Mouse (Mus musculus): ENCODE measurements around the gene H2-D1. TPM values are rescaled to one million over a fixed set of nuclear protein-coding genes. Genes with fewer than 3 reads are reported as not detected.

The H2-D1 gene
- total and polyA plus RNA-seq, 3 experiments, result 60.1 to 97.9 TPM; not detected in 1

GRCm38 (mm10) chr17:35243086-35243485 is 19.4 kb upstream of the H2-D1 start:
- TF ChIP-seq ZMIZ1 (IDR thresholded peaks at IDR 0.05; ENCODE audit: low read depth, low read length) (no peak), RAD21 (IDR thresholded peaks at IDR 0.05; ENCODE audit: low read depth, low read length) (no peak), CTCF (IDR thresholded peaks at IDR 0.05 in 2 of 3, conservative IDR thresholded peaks at IDR 0.05 in 1 of 3; ENCODE audit: control insufficient read depth in 1 of 3, insufficient read depth in 1 of 3, low read depth in 2 of 3, low read length in 3 of 3, poor library complexity in 1 of 3, severe bottlenecking in 1 of 3) (no peak), HCFC1 (IDR thresholded peaks at IDR 0.05; ENCODE audit: low read depth, low read length) (no peak), MAX (IDR thresholded peaks at IDR 0.05; ENCODE audit: low read length) (peak; percentile 7; the same call in 1 of the 2 replicates), USF2 (IDR thresholded peaks at IDR 0.05; ENCODE audit: borderline replicate concordance in 1 of 2, insufficient read depth in 1 of 2, low read depth in 1 of 2, low read length in 2 of 2) (no peak), CHD1 (IDR thresholded peaks at IDR 0.05; ENCODE audit: low read depth, low read length) (peak; percentile 96), TBP (IDR thresholded peaks at IDR 0.05; ENCODE audit: low read depth, low read length) (no peak), ZKSCAN1 (IDR thresholded peaks at IDR 0.05; ENCODE audit: low read depth, low read length) (no peak), NRF1 (IDR thresholded peaks at IDR 0.05; ENCODE audit: insufficient read depth, low read depth, low read length, poor library complexity, severe bottlenecking) (no peak), E2F4 (IDR thresholded peaks at IDR 0.05; ENCODE audit: borderline replicate concordance, low read depth, low read length) (no peak), RCOR1 (IDR thresholded peaks at IDR 0.05; ENCODE audit: low read depth, low read length) (no peak), NELFE (IDR thresholded peaks at IDR 0.05; ENCODE audit: low read depth, low read length) (no peak)
- peaks cover 57% of the 10 kb centered on the region for H3K79me2 ChIP-seq (ENCODE audit: control insufficient read depth, insufficient read depth, low read length, poor library complexity)
- peak; percentile 61 for DNase-seq (ENCODE audit: low read depth, low spot score)
- peak overlapping the region; percentile 94 for H3K27ac ChIP-seq (ENCODE audit: control insufficient read depth, low read depth, low read length)
- H3K27me3 ChIP-seq (ENCODE audit: control insufficient read depth in 1 of 2, insufficient read depth in 2 of 2, low read length in 2 of 2), result no peaks in the 10 kb centered on the region
- peaks cover 5 to 28% of the 10 kb centered on the region in 2 experiments; a peak in 3 of 4 replicates for H3K4me1 ChIP-seq (ENCODE audit: control insufficient read depth in 1 of 2, insufficient read depth in 2 of 2, low read length in 2 of 2)
- no peaks in the 10 kb centered on the region for H3K9me3 ChIP-seq (replicated peaks; ENCODE audit: insufficient read depth, low read length)
- peak overlapping the region; percentile 96 for H3K9ac ChIP-seq (ENCODE audit: control insufficient read depth, low read depth, low read length, poor library complexity, severe bottlenecking)
- H3K4me3 ChIP-seq (ENCODE audit: control insufficient read depth in 1 of 2, insufficient read depth in 1 of 2, low read depth in 2 of 2, low read length in 2 of 2), result peak overlapping the region; percentile 79 to 95
- H3K36me3 ChIP-seq (ENCODE audit: control insufficient read depth in 1 of 2, insufficient read depth in 2 of 2, low read length in 2 of 2), result peaks cover 31 to 33% of the 10 kb centered on the region in 2 experiments

- TF ChIP-seq RCOR1 (IDR thresholded peaks at IDR 0.05; ENCODE audit: low read depth, low read length) (no peak), ZKSCAN1 (IDR thresholded peaks at IDR 0.05; ENCODE audit: low read depth, low read length) (no peak)
- peak overlapping the region; percentile 33 for H3K9ac ChIP-seq (ENCODE audit: control insufficient read depth, low read depth, low read length, poor library complexity, severe bottlenecking)
- peak overlapping the region; percentile 17; the same call in 1 of the 2 replicates for H3K27ac ChIP-seq (ENCODE audit: control insufficient read depth, low read depth, low read length)
- DNase-seq (ENCODE audit: low read depth, low spot score), result no peak
- peaks cover 58% of the 10 kb centered on the region for H3K79me2 ChIP-seq (ENCODE audit: control insufficient read depth, insufficient read depth, low read length, poor library complexity)
- peaks cover 5 to 28% of the 10 kb centered on the region in 2 experiments; a peak in 3 of 4 replicates for H3K4me1 ChIP-seq (ENCODE audit: control insufficient read depth in 1 of 2, insufficient read depth in 2 of 2, low read length in 2 of 2)
- no peak overlapping the region for H3K4me3 ChIP-seq (ENCODE audit: control insufficient read depth in 1 of 2, insufficient read depth in 1 of 2, low read depth in 2 of 2, low read length in 2 of 2)
- H3K27me3 ChIP-seq (ENCODE audit: control insufficient read depth in 1 of 2, insufficient read depth in 2 of 2, low read length in 2 of 2), result no peaks in the 10 kb centered on the region
- peaks cover 31 to 42% of the 10 kb centered on the region in 2 experiments for H3K36me3 ChIP-seq (ENCODE audit: control insufficient read depth in 1 of 2, insufficient read depth in 2 of 2, low read length in 2 of 2)
- no peaks in the 10 kb centered on the region for H3K9me3 ChIP-seq (replicated peaks; ENCODE audit: insufficient read depth, low read length)
Observed at GRCm38 (mm10) chr17:35244999-35245398, 17.5 kb upstream of the H2-D1 start.
